Mouse (Mus musculus) neural tube, embryonic 14.5 days (tissue): Measurements from ENCODE around the gene Rcor2. TPM values are rescaled to one million over a fixed set of nuclear protein-coding genes. Genes with fewer than 3 reads are reported as not detected.

Experiments used
- ATAC-seq: fragments of 200-750 bp; cut with Nextera tagmentation; 2 replicates; pipeline ENCODE4 v1.8.0; 2017; ENCODE audit warnings: low read depth, mild to moderate bottlenecking, moderate TSS enrichment, moderate library complexity
- H3K27ac ChIP-seq: fragments of 300-500 bp; sonication (generic); 2 replicates; pipeline ENCODE4 v1.5.1; 2014; ENCODE audit warnings: low read depth, mild to moderate bottlenecking, control low read depth, low read length, moderate library complexity, mixed read lengths
- H3K27me3 ChIP-seq: fragments of 300-500 bp; sonication (generic); 2 replicates; pipeline ENCODE4 v1.6.1; 2014; ENCODE audit warnings: low read length; ENCODE audit not compliant: control insufficient read depth, insufficient read depth
- H3K36me3 ChIP-seq: fragments of 300-500 bp; sonication (generic); 2 replicates; pipeline ENCODE4 v1.6.1; 2014; ENCODE audit warnings: low read length, mixed read lengths; ENCODE audit not compliant: control insufficient read depth, insufficient read depth
- H3K4me1 ChIP-seq: fragments of 300-500 bp; sonication (generic); 2 replicates; pipeline ENCODE4 v1.6.1; 2014; ENCODE audit warnings: low read length; ENCODE audit not compliant: control insufficient read depth, insufficient read depth
- H3K4me2 ChIP-seq: fragments of 300-500 bp; sonication (generic); 2 replicates; pipeline ENCODE4 v1.6.1; 2014; ENCODE audit warnings: mild to moderate bottlenecking, low read depth, low read length, control low read depth
- H3K4me3 ChIP-seq: fragments of 300-500 bp; sonication (generic); 2 replicates; pipeline ENCODE4 v1.5.1; 2014; ENCODE audit warnings: low read depth, low read length, control low read depth, mixed read lengths
- H3K9ac ChIP-seq: fragments of 300-500 bp; sonication (generic); replicated peaks from 2 replicates; pipeline ENCODE4 v1.6.1; 2014; ENCODE audit warnings: low read depth, mild to moderate bottlenecking, control low read depth, low read length, mixed read lengths
- H3K9me3 ChIP-seq: fragments of 300-500 bp; sonication (generic); 2 replicates; pipeline ENCODE4 v1.6.1; 2016; ENCODE audit warnings: low read length; ENCODE audit not compliant: control insufficient read depth
- WGBS: fragments of 180-500 bp; shearing (Covaris S2); extraction: QIAGEN DNeasy Blood & Tissue Kit; methylation state at CpG from one replicate; pipeline ENCODE4 v1.1.7; 2014; 5-methylcytosine and 5-hydroxymethylcytosine counted together
- polyA plus RNA-seq: library from polyadenylated mRNA; unstranded; fragments of >200 nt; fragmentation: Nextera tagmentation; extraction: Ambion mirVana; gene quantifications from 2 replicates; pipeline ENCODE4 v1.2.1, GENCODE M21; 2014

Gene Rcor2
- polyA plus RNA-seq, 1 experiment from 2014 or later, result 8.4 TPM

- H3K9me3 ChIP-seq, result no peaks in the 10 kb centered on the region
These were observed 31.9 kb downstream of the Rcor2 start for GRCm38 (mm10) chr19:7299052-7299451.

GRCm38 (mm10) chr19:7300078-7300477 lies 33.0 kb downstream of the Rcor2 start:
- 94% methylated on average over 1 of the region's 1 CpGs for WGBS

More at GRCm38 (mm10) chr19:7299052-7299451, 31.9 kb downstream of the Rcor2 start:
- H3K36me3 ChIP-seq, result no peaks in the 10 kb centered on the region
- peaks cover 8% of the 10 kb centered on the region; the same call in 1 of the 2 replicates for H3K4me1 ChIP-seq
- no peak overlapping the region for H3K27ac ChIP-seq
- ATAC-seq, result peak; percentile 81; the same call in 1 of the 2 replicates
- H3K27me3 ChIP-seq, result no peaks in the 10 kb centered on the region
- H3K4me3 ChIP-seq, result no peak overlapping the region
- H3K4me2 ChIP-seq, result no peak overlapping the region
- no peak overlapping the region for H3K9ac ChIP-seq

GRCm38 (mm10) chr19:7301647-7302492 lies 34.7 kb downstream of the Rcor2 start:
- Histone ChIP-seq H3K9ac (no peak overlapping the region), H3K4me1 (peaks cover 8% of the 10 kb centered on the region; the same call in 1 of the 2 replicates), H3K36me3 (no peaks in the 10 kb centered on the region), H3K4me3 (no peak overlapping the region), H3K27ac (no peak overlapping the region), H3K9me3 (no peaks in the 10 kb centered on the region), H3K4me2 (no peak overlapping the region), H3K27me3 (no peaks in the 10 kb centered on the region)
- no peak for ATAC-seq
- WGBS, result 89% methylated on average over 7 of the region's 7 CpGs

More at GRCm38 (mm10) chr19:7300078-7300477, 33.0 kb downstream of the Rcor2 start:
- no peaks in the 10 kb centered on the region for H3K36me3 ChIP-seq
- H3K27ac ChIP-seq, result no peak overlapping the region
- ATAC-seq, result no peak
- H3K4me2 ChIP-seq, result no peak overlapping the region
- no peak overlapping the region for H3K4me3 ChIP-seq
- H3K4me1 ChIP-seq, result peaks cover 4% of the 10 kb centered on the region; the same call in 1 of the 2 replicates
- no peaks in the 10 kb centered on the region for H3K27me3 ChIP-seq
- no peaks in the 10 kb centered on the region for H3K9me3 ChIP-seq
- no peak overlapping the region for H3K9ac ChIP-seq

GRCm38 (mm10) chr19:7302493-7302797 lies 35.3 kb downstream of the Rcor2 start:
- Histone ChIP-seq H3K9me3 (no peaks in the 10 kb centered on the region), H3K27me3 (no peaks in the 10 kb centered on the region), H3K4me3 (no peak overlapping the region), H3K4me1 (peaks cover 8% of the 10 kb centered on the region; the same call in 1 of the 2 replicates), H3K9ac (no peak overlapping the region), H3K4me2 (no peak overlapping the region), H3K36me3 (no peaks in the 10 kb centered on the region), H3K27ac (no peak overlapping the region)
- WGBS, result 78% methylated on average over 1 of the region's 1 CpGs
- no peak for ATAC-seq

GRCm38 (mm10) chr19:7303796-7304195 lies 36.7 kb downstream of the Rcor2 start:
- 40% methylated on average over 6 of the region's 6 CpGs for WGBS
- no peak overlapping the region for H3K9ac ChIP-seq
- no peak overlapping the region for H3K27ac ChIP-seq
- H3K4me2 ChIP-seq, result no peak overlapping the region
- H3K27me3 ChIP-seq, result no peaks in the 10 kb centered on the region
- H3K4me3 ChIP-seq, result no peak overlapping the region
- H3K4me1 ChIP-seq, result peaks cover 22% of the 10 kb centered on the region
- no peaks in the 10 kb centered on the region for H3K9me3 ChIP-seq
- ATAC-seq, result no peak
- H3K36me3 ChIP-seq, result no peaks in the 10 kb centered on the region

- H3K4me1 ChIP-seq, result peaks cover 24% of the 10 kb centered on the region
- no peak overlapping the region for H3K9ac ChIP-seq
- no peaks in the 10 kb centered on the region for H3K36me3 ChIP-seq
- no peak overlapping the region for H3K4me2 ChIP-seq
- H3K27ac ChIP-seq, result no peak overlapping the region
- 86% methylated on average over 2 of the region's 2 CpGs for WGBS
- no peak for ATAC-seq
- H3K4me3 ChIP-seq, result no peak overlapping the region
- H3K9me3 ChIP-seq, result no peaks in the 10 kb centered on the region
- no peaks in the 10 kb centered on the region for H3K27me3 ChIP-seq
These were observed 37.7 kb downstream of the Rcor2 start for GRCm38 (mm10) chr19:7304801-7305200.

- peaks cover 26% of the 10 kb centered on the region for H3K4me1 ChIP-seq
- H3K4me2 ChIP-seq, result no peak overlapping the region
- no peak overlapping the region for H3K4me3 ChIP-seq
- no peak overlapping the region for H3K27ac ChIP-seq
- no peak for ATAC-seq
- no peaks in the 10 kb centered on the region for H3K36me3 ChIP-seq
- no peak overlapping the region for H3K9ac ChIP-seq
- H3K9me3 ChIP-seq, result no peaks in the 10 kb centered on the region
- 91% methylated on average over 10 of the region's 11 CpGs for whole genome bisulfite sequencing
- H3K27me3 ChIP-seq, result no peaks in the 10 kb centered on the region
These were observed 38.5 kb downstream of the Rcor2 start for GRCm38 (mm10) chr19:7305380-7306310.

- H3K9ac ChIP-seq, result no peak overlapping the region; the same call in 1 of the 2 replicates
- no peak overlapping the region for H3K4me2 ChIP-seq
- no peak overlapping the region for H3K4me3 ChIP-seq
- H3K27ac ChIP-seq, result no peak overlapping the region
- no peaks in the 10 kb centered on the region for H3K9me3 ChIP-seq
- WGBS, result 70% methylated on average over 3 of the region's 3 CpGs
- H3K36me3 ChIP-seq, result no peaks in the 10 kb centered on the region
- no peaks in the 10 kb centered on the region for H3K27me3 ChIP-seq
- no peak for ATAC-seq
- peaks cover 31% of the 10 kb centered on the region for H3K4me1 ChIP-seq
These were observed 39.8 kb downstream of the Rcor2 start for GRCm38 (mm10) chr19:7306968-7307367.
